Mouse (Mus musculus): ENCODE data around the gene Maz. TPM values are rescaled to one million over a fixed set of nuclear protein-coding genes. Genes with fewer than 3 reads are reported as not detected.

Gene Maz
- polyA plus RNA-seq, 1 experiment from 2014 or later = 119 TPM

- peaks cover 49% of the 10 kb centered on the region for H3K4me1 ChIP-seq
- H3K27ac ChIP-seq = peak overlapping the region; percentile 100
- H3K36me3 ChIP-seq = peaks cover 40% of the 10 kb centered on the region
- H3K9me3 ChIP-seq (replicated peaks) = no peaks in the 10 kb centered on the region
- peak overlapping the region; percentile 97 for H3K4me3 ChIP-seq
- WGBS = 0% methylated on average over 11 of the region's 48 CpGs
- no peaks in the 10 kb centered on the region for H3K27me3 ChIP-seq
- peak overlapping the region; percentile 98 for H3K4me2 ChIP-seq (replicated peaks)
- H3K9ac ChIP-seq = peak overlapping the region; percentile 100
- ATAC-seq (ENCODE audit: low FRiP score) = peak; percentile 14
These were observed 656 bp downstream of the Maz start for GRCm38 (mm10) chr7:127026161-127026600.

- H3K4me1 ChIP-seq = peaks cover 54% of the 10 kb centered on the region
- H3K36me3 ChIP-seq = peaks cover 36% of the 10 kb centered on the region
- H3K4me2 ChIP-seq (replicated peaks) = peak overlapping the region; percentile 98
- under 1% methylated on average over 55 of the region's 65 CpGs for WGBS
- peak overlapping the region; percentile 97 for H3K4me3 ChIP-seq
- peak overlapping the region; percentile 100 for H3K27ac ChIP-seq
- H3K27me3 ChIP-seq = no peaks in the 10 kb centered on the region
- peak overlapping the region; percentile 100 for H3K9ac ChIP-seq
- H3K9me3 ChIP-seq (replicated peaks) = no peaks in the 10 kb centered on the region
- ATAC-seq (ENCODE audit: low FRiP score) = peak; percentile 9; the same call in 1 of the 2 replicates
These were observed 1.2 kb downstream of the Maz start for GRCm38 (mm10) chr7:127025556-127026160.

- Histone ChIP-seq H3K9ac (peak overlapping the region; percentile 100), H3K27ac (peak overlapping the region; percentile 100), H3K4me3 (peak overlapping the region; percentile 97), H3K36me3 (peaks cover 32% of the 10 kb centered on the region), H3K9me3 (replicated peaks) (no peaks in the 10 kb centered on the region), H3K27me3 (no peaks in the 10 kb centered on the region), H3K4me1 (peaks cover 61% of the 10 kb centered on the region), H3K4me2 (replicated peaks) (peak overlapping the region; percentile 98)
- 1% methylated on average over 30 of the region's 30 CpGs for WGBS
- peak; percentile 38 for ATAC-seq (ENCODE audit: low FRiP score)
These were observed 1.9 kb downstream of the Maz start for GRCm38 (mm10) chr7:127024755-127025555.

GRCm38 (mm10) chr7:127023896-127024690 lies 2.7 kb downstream of the Maz start:
- no peak for ATAC-seq (ENCODE audit: low FRiP score)
- Histone ChIP-seq H3K36me3 (peaks cover 28% of the 10 kb centered on the region), H3K9me3 (replicated peaks) (no peaks in the 10 kb centered on the region), H3K4me2 (replicated peaks) (peak overlapping the region; percentile 98), H3K4me3 (peak overlapping the region; percentile 97), H3K9ac (peak overlapping the region; percentile 100), H3K4me1 (peaks cover 68% of the 10 kb centered on the region), H3K27me3 (no peaks in the 10 kb centered on the region), H3K27ac (peak overlapping the region; percentile 100)
- 28% methylated on average over 19 of the region's 19 CpGs for WGBS

- H3K4me1 ChIP-seq = peaks cover 76% of the 10 kb centered on the region
- WGBS = 77% methylated on average over 13 of the region's 13 CpGs
- peak overlapping the region; percentile 60 for H3K27ac ChIP-seq
These were observed 3.6 kb downstream of the Maz start for GRCm38 (mm10) chr7:127023272-127023691.

GRCm38 (mm10) chr7:127022528-127023271 lies 4.1 kb downstream of the Maz start:
- Histone ChIP-seq H3K27ac (peak overlapping the region; percentile 92), H3K4me2 (replicated peaks) (peak overlapping the region; percentile 98), H3K27me3 (no peaks in the 10 kb centered on the region), H3K9ac (peak overlapping the region; percentile 100; the same call in 1 of the 2 replicates), H3K4me1 (peaks cover 75% of the 10 kb centered on the region), H3K4me3 (peak overlapping the region; percentile 97), H3K36me3 (peaks cover 26% of the 10 kb centered on the region), H3K9me3 (replicated peaks) (no peaks in the 10 kb centered on the region)
- no peak for ATAC-seq (ENCODE audit: low FRiP score)
- WGBS = 91% methylated on average over 7 of the region's 7 CpGs

More at GRCm38 (mm10) chr7:127023272-127023691, 3.6 kb downstream of the Maz start:
- Histone ChIP-seq H3K9me3 (replicated peaks) (no peaks in the 10 kb centered on the region), H3K27me3 (no peaks in the 10 kb centered on the region), H3K4me3 (peak overlapping the region; percentile 97), H3K4me2 (replicated peaks) (peak overlapping the region; percentile 98), H3K36me3 (peaks cover 26% of the 10 kb centered on the region), H3K9ac (peak overlapping the region; percentile 100)
- ATAC-seq (ENCODE audit: low FRiP score) = no peak

- Histone ChIP-seq H3K27ac (peak overlapping the region; percentile 92), H3K27me3 (no peaks in the 10 kb centered on the region), H3K4me2 (replicated peaks) (peak overlapping the region; percentile 98), H3K9ac (peak overlapping the region; percentile 76), H3K4me3 (peak overlapping the region; percentile 48), H3K9me3 (replicated peaks) (no peaks in the 10 kb centered on the region), H3K36me3 (peaks cover 26% of the 10 kb centered on the region), H3K4me1 (peaks cover 73% of the 10 kb centered on the region)
- 44% methylated on average over 5 of the region's 5 CpGs for WGBS
- ATAC-seq (ENCODE audit: low FRiP score) = no peak
These were observed 5.0 kb downstream of the Maz start for GRCm38 (mm10) chr7:127021563-127022527.

- Histone ChIP-seq H3K4me3 (peak within 1 kb of the TSS; percentile 48), H3K4me2 (replicated peaks) (peak within 1 kb of the TSS; percentile 84), H3K9ac (peak within 1 kb of the TSS; percentile 76), H3K4me1 (peaks cover 74% of the 10 kb centered on the region), H3K27me3 (no peaks in the 10 kb centered on the region), H3K36me3 (peaks cover 26% of the 10 kb centered on the region), H3K27ac (peak within 1 kb of the TSS; percentile 92), H3K9me3 (replicated peaks) (no peaks in the 10 kb centered on the region)
- WGBS = under 1% methylated on average over 37 of the region's 37 CpGs
- ATAC-seq (ENCODE audit: low FRiP score) = no peak
These were observed 5.8 kb downstream of the Maz start, which contains the start of the genes Gm42742 and Prrt2 for GRCm38 (mm10) chr7:127020901-127021562. TSS of gene Gm42742 (minus strand) at chr7:127021097. TSS of gene Prrt2 (minus strand) at chr7:127021211.

GRCm38 (mm10) chr7:127020491-127020890 lies 6.3 kb downstream of the Maz start:
- peaks cover 80% of the 10 kb centered on the region for H3K4me1 ChIP-seq
- 42% methylated on average over 5 of the region's 5 CpGs for WGBS
- peak overlapping the region; percentile 92 for H3K27ac ChIP-seq

GRCm38 (mm10) chr7:127020031-127020430 lies 6.8 kb downstream of the Maz start:
- peak overlapping the region; percentile 76 for H3K9ac ChIP-seq
- peak overlapping the region; percentile 84 for H3K4me2 ChIP-seq (replicated peaks)
- H3K27ac ChIP-seq = peak overlapping the region; percentile 92
- H3K4me3 ChIP-seq = peak overlapping the region; percentile 48
- peaks cover 82% of the 10 kb centered on the region for H3K4me1 ChIP-seq
- H3K9me3 ChIP-seq (replicated peaks) = no peaks in the 10 kb centered on the region
- WGBS = 52% methylated on average over 3 of the region's 3 CpGs
- no peaks in the 10 kb centered on the region for H3K27me3 ChIP-seq
- no peak for ATAC-seq (ENCODE audit: low FRiP score)
- peaks cover 34% of the 10 kb centered on the region for H3K36me3 ChIP-seq

More at GRCm38 (mm10) chr7:127020491-127020890, 6.3 kb downstream of the Maz start:
- Histone ChIP-seq H3K9ac (peak overlapping the region; percentile 76), H3K4me3 (peak overlapping the region; percentile 48), H3K4me2 (replicated peaks) (peak overlapping the region; percentile 84), H3K27me3 (no peaks in the 10 kb centered on the region), H3K9me3 (replicated peaks) (no peaks in the 10 kb centered on the region), H3K36me3 (peaks cover 29% of the 10 kb centered on the region)
- no peak for ATAC-seq (ENCODE audit: low FRiP score)
